8 mouse cellular contexts compared by ENCODE assay signal in genomic region chr4:70409994-70410721, GRCm38 (mm10). TPM values are rescaled to one million over a fixed set of nuclear protein-coding genes. Genes with fewer than 3 reads are reported as not detected.
DNase-seq lines count a peak whose midpoint lies in the region; ATAC-seq lines count a peak whose summit lies in the region.

TSS of gene Cdk5rap2 (minus strand) at chr4:70410443.

- H3K4me3 ChIP-seq in hindbrain, embryonic 12.5 days = peak within 1 kb of the TSS; percentile 81

- H3K9me3 ChIP-seq in hindbrain, embryonic 12.5 days (replicated peaks) = no peaks in the 10 kb centered on the region

- under 1% methylated on average over 55 of the region's 55 CpGs for WGBS in hindbrain, embryonic 12.5 days

- peak; percentile 100 for DNase-seq in NIH3T3 (ENCODE audit: low read depth)
- peak; percentile 96 to 97 for DNase-seq in cerebellum, postnatal 10 days
- DNase-seq in frontal cortex, postnatal 10 days (ENCODE audit: low spot score in 2 of 2) = peak; percentile 96 to 97
- peak; percentile 96 to 99 for DNase-seq in layer of hippocampus, postnatal 14 days (ENCODE audit: low spot score in 2 of 2)
- DNase-seq in lung, postnatal 14 days = peak; percentile 95
- DNase-seq in retina, adult 2 months (ENCODE audit: low read depth, low spot score) = peak; percentile 95
- DNase-seq in thymus, postnatal 36 days = peak; percentile 95 to 97

- H3K27me3 ChIP-seq in hindbrain, embryonic 12.5 days = no peaks in the 10 kb centered on the region

- peak within 1 kb of the TSS; percentile 85 for H3K9ac ChIP-seq in hindbrain, embryonic 12.5 days

- H3K36me3 ChIP-seq in hindbrain, embryonic 12.5 days = no peaks in the 10 kb centered on the region

- peaks cover 17% of the 10 kb centered on the region for H3K4me1 ChIP-seq in hindbrain, embryonic 12.5 days

- peak within 1 kb of the TSS; percentile 71 for H3K4me2 ChIP-seq in hindbrain, embryonic 12.5 days (replicated peaks)

- ATAC-seq in hindbrain, embryonic 12.5 days (ENCODE audit: low FRiP score) = peak; percentile 98

- H3K27ac ChIP-seq in hindbrain, embryonic 12.5 days = peak within 1 kb of the TSS; percentile 87

RNA-seq across cellular contexts. Expression of gene Cdk5rap2, which starts in this region (rescaled TPM):
- polyA plus RNA-seq in hindbrain, embryonic 12.5 days (2016; fragmentation: Nextera tagmentation; extraction: Ambion mirVana) = 24.2 and 30.4 TPM in 2 replicates
- 10 to 100 TPM; 10.7 to 14.8 TPM for total RNA-seq in layer of hippocampus, postnatal 14 days (2021)

Comparison
In these comparisons a context has a peak if more than half of its experiments do, and no peak if none do; other contexts are left out.
1. Peak in every context shown above with its lines: DNase-seq, ATAC-seq, H3K4me3 ChIP-seq and H3K27ac ChIP-seq.